Comparison of ENCODE assay signal across 21 mouse cellular contexts in the genomic region with DNA sequence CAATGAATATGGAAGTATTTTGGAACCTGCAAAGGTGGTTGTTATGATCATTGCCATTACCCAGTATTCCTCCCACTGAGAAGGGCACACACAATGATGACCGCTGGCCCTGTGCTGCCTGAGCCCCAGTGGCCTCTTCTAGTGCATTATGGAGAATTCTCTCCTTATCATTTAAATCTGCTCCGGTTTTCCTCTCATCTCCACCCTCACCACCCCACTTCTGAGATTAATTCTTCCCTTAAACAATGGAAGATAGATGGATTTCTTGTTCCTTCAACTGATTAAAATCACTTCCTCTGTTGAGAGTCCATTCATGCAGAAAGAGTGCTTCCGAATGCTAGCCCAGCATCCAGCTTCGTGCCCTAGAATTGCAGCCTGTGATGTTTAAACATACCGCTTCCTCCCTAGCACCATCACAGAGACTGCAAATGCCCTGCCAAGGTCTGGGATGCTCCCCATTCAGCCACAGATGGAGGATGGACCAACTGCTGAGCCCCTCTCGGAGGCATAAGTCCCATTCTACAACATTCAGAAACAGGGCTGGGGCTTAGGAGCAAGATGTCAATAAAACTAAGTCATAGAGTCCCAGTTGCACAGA.
A peak's percentile ranks its signal among the peaks of the same experiment; 100 is the strongest.
DNase-seq lines count a peak whose midpoint lies in the region; ATAC-seq lines count a peak whose summit lies in the region.
"Had no signal": no experiment of that assay in that cellular context is flagged by ENCODE, and none has a peak within 500 bp of the region (broad histone marks: within the 10 kb centered on the region; RNA-seq: fewer than 3 reads in every experiment).

No protein-coding gene starts in this region.

- no peaks in the 10 kb centered on the region for H3K4me1 ChIP-seq in midbrain, embryonic 13.5 days (replicated peaks)
- H3K4me1 ChIP-seq in hindbrain, embryonic 11.5 days (replicated peaks; ENCODE audit: control insufficient read depth, insufficient read depth, low read length) = no peaks in the 10 kb centered on the region
- no peaks in the 10 kb centered on the region for H3K4me1 ChIP-seq in hindbrain, embryonic 16.5 days (ENCODE audit: control insufficient read depth, insufficient read depth, low read depth, low read length)
- H3K4me1 ChIP-seq: embryonic facial prominence, embryonic 15.5 days; limb, embryonic 13.5 days; neural tube, embryonic 15.5 days; stomach, embryonic 15.5 days had no signal

- 60% methylated on average over 6 of the region's 6 CpGs for WGBS in midbrain, embryonic 13.5 days
- 66% methylated on average over 6 of the region's 6 CpGs for WGBS in hindbrain, embryonic 11.5 days
- WGBS in hindbrain, embryonic 16.5 days = 55% methylated on average over 6 of the region's 6 CpGs

- H3K9me3 ChIP-seq in midbrain, embryonic 13.5 days = no peaks in the 10 kb centered on the region
- no peaks in the 10 kb centered on the region for H3K9me3 ChIP-seq in hindbrain, embryonic 11.5 days (ENCODE audit: control insufficient read depth, low read length)
- no peaks in the 10 kb centered on the region for H3K9me3 ChIP-seq in hindbrain, embryonic 16.5 days (ENCODE audit: control insufficient read depth, low read length)
- H3K9me3 ChIP-seq: embryonic facial prominence, embryonic 15.5 days; hindbrain, embryonic 15.5 days; limb, embryonic 13.5 days; neural tube, embryonic 15.5 days; stomach, embryonic 15.5 days had no signal

- no peak overlapping the region for H3K9ac ChIP-seq in midbrain, embryonic 13.5 days (replicated peaks)
- H3K9ac ChIP-seq in hindbrain, embryonic 11.5 days (ENCODE audit: low read depth, low read length) = no peak overlapping the region
- H3K9ac ChIP-seq in hindbrain, embryonic 16.5 days (ENCODE audit: low read depth, low read length) = no peak overlapping the region
- H3K9ac ChIP-seq: embryonic facial prominence, embryonic 15.5 days; forebrain, postnatal 0 days; hindbrain, embryonic 15.5 days; limb, embryonic 13.5 days; liver, embryonic 14.5 days; neural tube, embryonic 15.5 days; stomach, embryonic 15.5 days had no signal

- no peak overlapping the region for H3K4me3 ChIP-seq in midbrain, embryonic 13.5 days (replicated peaks)
- no peak overlapping the region for H3K4me3 ChIP-seq in hindbrain, embryonic 11.5 days (ENCODE audit: low read depth, low read length)
- no peak overlapping the region for H3K4me3 ChIP-seq in hindbrain, embryonic 16.5 days (ENCODE audit: low read length)
- H3K4me3 ChIP-seq: embryonic facial prominence, embryonic 15.5 days; hindbrain, embryonic 15.5 days; limb, embryonic 13.5 days; myocyte; neural tube, embryonic 15.5 days; stomach, embryonic 15.5 days had no signal

- H3K36me3 ChIP-seq in midbrain, embryonic 13.5 days = no peaks in the 10 kb centered on the region
- H3K36me3 ChIP-seq in hindbrain, embryonic 11.5 days (ENCODE audit: control insufficient read depth, insufficient read depth, low read length) = no peaks in the 10 kb centered on the region
- H3K36me3 ChIP-seq in hindbrain, embryonic 16.5 days (ENCODE audit: control insufficient read depth, insufficient read depth, low read length) = no peaks in the 10 kb centered on the region
- H3K36me3 ChIP-seq: embryonic facial prominence, embryonic 15.5 days; hindbrain, embryonic 15.5 days; limb, embryonic 13.5 days; neural tube, embryonic 15.5 days; stomach, embryonic 15.5 days had no signal

- DNase-seq in brain, adult 2 months (ENCODE audit: low read depth, low spot score) = peak; percentile 52
- peak; percentile 9 for DNase-seq in cerebellum, adult 8-10 months
- peak; percentile 7 to 15 for DNase-seq in lung, adult 18-20 months
- DNase-seq in lung, postnatal 25 days (ENCODE audit: low spot score) = peak; percentile 46
- no peak for DNase-seq in hindbrain, embryonic 11.5 days (ENCODE audit: low spot score)
- DNase-seq: adrenal gland, postnatal 25 days; B cell, adult 2 months; forebrain, postnatal 0 days; heart, postnatal 36 days; kidney, adult 11 months; midbrain, embryonic 14.5 days; thymus, adult 2 months had no signal

- ATAC-seq in midbrain, embryonic 13.5 days = no peak
- ATAC-seq in hindbrain, embryonic 11.5 days (ENCODE audit: low FRiP score) = no peak
- ATAC-seq in hindbrain, embryonic 16.5 days = no peak
- ATAC-seq: forebrain, postnatal 0 days had no signal

- no peak overlapping the region for H3K27ac ChIP-seq in midbrain, embryonic 13.5 days
- H3K27ac ChIP-seq in hindbrain, embryonic 11.5 days (ENCODE audit: low read depth, low read length) = no peak overlapping the region
- no peak overlapping the region for H3K27ac ChIP-seq in hindbrain, embryonic 16.5 days (ENCODE audit: low read depth, low read length)
- H3K27ac ChIP-seq: embryonic facial prominence, embryonic 15.5 days; hindbrain, embryonic 15.5 days; limb, embryonic 13.5 days; liver, embryonic 14.5 days; neural tube, embryonic 15.5 days; stomach, embryonic 15.5 days had no signal

- no peak overlapping the region for H3K4me2 ChIP-seq in midbrain, embryonic 13.5 days (replicated peaks)
- no peak overlapping the region for H3K4me2 ChIP-seq in hindbrain, embryonic 11.5 days (replicated peaks; ENCODE audit: low read depth, low read length)
- no peak overlapping the region for H3K4me2 ChIP-seq in hindbrain, embryonic 16.5 days (ENCODE audit: low read length)
- H3K4me2 ChIP-seq: embryonic facial prominence, embryonic 15.5 days; hindbrain, embryonic 15.5 days; limb, embryonic 13.5 days; neural tube, embryonic 15.5 days; stomach, embryonic 15.5 days had no signal

- no peaks in the 10 kb centered on the region for H3K27me3 ChIP-seq in midbrain, embryonic 13.5 days
- no peaks in the 10 kb centered on the region for H3K27me3 ChIP-seq in hindbrain, embryonic 11.5 days (ENCODE audit: control insufficient read depth, insufficient read depth, low read length)
- H3K27me3 ChIP-seq in hindbrain, embryonic 16.5 days (replicated peaks; ENCODE audit: control insufficient read depth, insufficient read depth, low read length) = no peaks in the 10 kb centered on the region
- H3K27me3 ChIP-seq: embryonic facial prominence, embryonic 15.5 days; hindbrain, embryonic 15.5 days; limb, embryonic 13.5 days; neural tube, embryonic 15.5 days; stomach, embryonic 15.5 days had no signal
